Mouse (Mus musculus): ENCODE results near the gene Spaca7. TPM values are rescaled to one million over a fixed set of nuclear protein-coding genes. Genes with fewer than 3 reads are reported as not detected.

Gene Spaca7
- not detected for polyA plus RNA-seq (2017; shearing (Covaris generic))

GRCm38 (mm10) chr8:12572814-12573534 lies at the start of gene Spaca7:
Spaca7 (plus strand) TSS chr8:12573029.

Other genes with a start within 250 kb of the Spaca7 start
- gene Sox1, start 177.7 kb upstream of the Spaca7 start, polyA plus RNA-seq (2017; shearing (Covaris generic)) = not detected
- 68.4 TPM for gene Tubgcp3, start 99.2 kb downstream of the Spaca7 start, polyA plus RNA-seq (2017; shearing (Covaris generic))
- gene Atp11a, start 184.0 kb downstream of the Spaca7 start, polyA plus RNA-seq (2017; shearing (Covaris generic)) = 8.0 TPM